Mouse (Mus musculus) liver, postnatal 0 days (tissue): ENCODE data around the gene Brca2. TPM values are rescaled to one million over a fixed set of nuclear protein-coding genes. Genes with fewer than 3 reads are reported as not detected.

ENCODE experiments used
- ATAC-seq: fragments of 200-750 bp; cut with Nextera tagmentation; 2 replicates; pipeline ENCODE4 v1.8.0; 2017; ENCODE audit warnings: mild to moderate bottlenecking, moderate library complexity
- DNase-seq: peaks from one replicate; pipeline ENCODE4 v3.0.0-alpha.2; 2016
- H3K27ac ChIP-seq: fragments of 300-500 bp; sonication (generic); 2 replicates; pipeline ENCODE4 v1.5.1; 2014; ENCODE audit warnings: antibody characterized with exemption, moderate library complexity, mild to moderate bottlenecking, low read depth
- H3K27me3 ChIP-seq: fragments of 300-500 bp; sonication (generic); 2 replicates; pipeline ENCODE4 v1.6.1; 2014; ENCODE audit warnings: low read length, control low read depth, mixed read lengths; ENCODE audit not compliant: insufficient read depth
- H3K36me3 ChIP-seq: fragments of 300-500 bp; sonication (generic); replicated peaks from 2 replicates; pipeline ENCODE4 v1.6.1; 2014; ENCODE audit warnings: mild to moderate bottlenecking, control low read depth, low read length, moderate library complexity, mixed read lengths; ENCODE audit not compliant: insufficient read depth
- H3K4me1 ChIP-seq: fragments of 300-500 bp; sonication (generic); 2 replicates; pipeline ENCODE4 v1.6.1; 2014; ENCODE audit warnings: antibody characterized with exemption, mild to moderate bottlenecking, control low read depth; ENCODE audit not compliant: insufficient read depth
- H3K4me2 ChIP-seq: fragments of 300-500 bp; sonication (generic); 2 replicates; pipeline ENCODE4 v1.6.1; 2014; ENCODE audit warnings: low read depth, mild to moderate bottlenecking, low read length, moderate library complexity, mixed read lengths
- H3K4me3 ChIP-seq: fragments of 300-500 bp; sonication (generic); 2 replicates; pipeline ENCODE4 v1.5.1; 2014; ENCODE audit warnings: low read depth, low read length
- H3K9ac ChIP-seq: fragments of 300-500 bp; sonication (generic); replicated peaks from 2 replicates; pipeline ENCODE4 v1.6.1; 2014; ENCODE audit warnings: mild to moderate bottlenecking, moderate library complexity
- H3K9me3 ChIP-seq: fragments of 300-500 bp; sonication (generic); 2 replicates; pipeline ENCODE4 v1.6.1; 2016; ENCODE audit warnings: mild to moderate bottlenecking, control low read depth, low read length, mixed read lengths
- CTCF ChIP-seq: sonication (generic); IDR thresholded peaks from 2 replicates; pipeline ENCODE4 v1.5.1; 2016; ENCODE audit warnings: antibody characterized with exemption, low read depth
- EP300 ChIP-seq: IDR thresholded peaks from 2 replicates; pipeline ENCODE4 v1.6.1; 2016; ENCODE audit warnings: antibody characterized with exemption, low read depth, mild to moderate bottlenecking
- WGBS: fragments of 180-500 bp; shearing (Covaris S2); extraction: QIAGEN DNeasy Blood & Tissue Kit; methylation state at CpG from one replicate; pipeline ENCODE4 v1.1.7; 2014; ENCODE audit not compliant: insufficient replicate concordance; 5-methylcytosine and 5-hydroxymethylcytosine counted together
- polyA plus RNA-seq: library from polyadenylated mRNA; unstranded; fragments of >200 nt; fragmentation: Nextera tagmentation; extraction: Ambion mirVana; gene quantifications from 2 replicates; pipeline ENCODE4 v1.2.1, GENCODE M21; 2015

Gene Brca2
- polyA plus RNA-seq, 1 experiment from 2014 or later = 12.6 TPM

- TF ChIP-seq EP300 (no peak), CTCF (no peak)
- Histone ChIP-seq H3K36me3 (peaks cover 42% of the 10 kb centered on the region), H3K4me1 (peaks cover 5% of the 10 kb centered on the region; the same call in 1 of the 2 replicates), H3K27me3 (no peaks in the 10 kb centered on the region), H3K4me3 (no peak overlapping the region), H3K27ac (no peak overlapping the region), H3K9ac (no peak overlapping the region), H3K9me3 (no peaks in the 10 kb centered on the region), H3K4me2 (no peak overlapping the region)
- no peak for DNase-seq
- no peak for ATAC-seq
These were observed 38.9 kb downstream of the Brca2 start for GRCm38 (mm10) chr5:150561376-150561775.

GRCm38 (mm10) chr5:150561783-150562182, 39.4 kb downstream of the Brca2 start:
- no peak for TF ChIP-seq CTCF
- no peak for TF ChIP-seq EP300
- DNase-seq (peak; percentile 4), ATAC-seq (no peak)
- no peak overlapping the region for H3K9ac ChIP-seq
- H3K4me2 ChIP-seq = no peak overlapping the region
- H3K4me1 ChIP-seq = peaks cover 5% of the 10 kb centered on the region; the same call in 1 of the 2 replicates
- no peak overlapping the region for H3K4me3 ChIP-seq
- no peaks in the 10 kb centered on the region for H3K27me3 ChIP-seq
- peaks cover 44% of the 10 kb centered on the region for H3K36me3 ChIP-seq
- 84% methylated on average over 5 of the region's 5 CpGs for WGBS
- no peaks in the 10 kb centered on the region for H3K9me3 ChIP-seq
- no peak overlapping the region for H3K27ac ChIP-seq

DNA sequence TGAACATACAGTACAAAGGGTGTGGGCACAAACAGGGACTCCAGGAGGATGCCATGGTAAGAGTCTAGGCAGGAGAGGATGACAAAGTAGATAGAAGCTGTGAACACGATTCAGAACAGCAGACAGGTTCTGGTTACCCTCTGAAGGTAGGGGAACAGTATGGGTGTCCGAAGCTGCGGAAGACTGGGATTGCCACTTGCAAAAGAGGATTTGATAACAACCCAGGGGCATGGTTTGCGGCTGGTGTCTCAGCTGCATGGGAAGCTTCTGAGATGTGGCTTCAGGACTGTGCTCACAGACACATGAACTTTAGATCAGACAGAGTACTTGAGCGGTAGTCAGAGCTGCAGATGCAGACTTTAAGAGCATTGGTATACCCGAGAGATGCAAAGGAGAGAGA, 42.0 kb downstream of the Brca2 start:
- Histone ChIP-seq H3K4me2 (no peak overlapping the region), H3K4me3 (no peak overlapping the region), H3K9ac (no peak overlapping the region), H3K27ac (no peak overlapping the region), H3K4me1 (peaks cover 5% of the 10 kb centered on the region; the same call in 1 of the 2 replicates), H3K9me3 (no peaks in the 10 kb centered on the region), H3K27me3 (no peaks in the 10 kb centered on the region), H3K36me3 (peaks cover 50% of the 10 kb centered on the region)
- TF ChIP-seq EP300 (no peak), CTCF (no peak)
- peak; percentile 4 for DNase-seq
- WGBS = 89% methylated on average over 6 of the region's 6 CpGs
- no peak for ATAC-seq

DNA sequence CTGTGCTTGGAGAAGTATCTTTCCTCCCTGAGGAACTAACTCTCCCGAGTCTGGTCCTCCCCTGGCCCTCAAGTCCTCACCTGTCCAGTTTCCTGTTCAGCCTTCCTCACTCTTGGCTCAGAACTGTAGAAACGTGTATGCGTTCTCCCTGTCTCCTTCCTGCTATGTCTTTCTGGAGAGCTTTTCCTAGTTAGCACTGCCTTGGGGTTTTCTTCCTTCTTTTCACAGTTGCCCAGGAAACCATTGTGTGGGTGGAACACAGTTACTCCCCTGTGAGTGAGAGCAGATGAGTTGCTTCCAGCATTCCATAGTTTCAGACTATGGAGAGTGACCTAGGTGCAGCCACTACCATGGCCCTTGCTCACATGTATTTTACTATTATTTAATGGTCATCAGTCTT, 43.8 kb downstream of the Brca2 start:
- Histone ChIP-seq H3K4me2 (no peak overlapping the region), H3K9ac (no peak overlapping the region), H3K9me3 (no peaks in the 10 kb centered on the region), H3K4me3 (no peak overlapping the region), H3K27me3 (no peaks in the 10 kb centered on the region), H3K27ac (no peak overlapping the region), H3K36me3 (peaks cover 43% of the 10 kb centered on the region), H3K4me1 (peaks cover 5% of the 10 kb centered on the region; the same call in 1 of the 2 replicates)
- TF ChIP-seq EP300 (no peak), CTCF (no peak)
- DNase-seq (no peak), ATAC-seq (no peak)
- WGBS = 69% methylated on average over 3 of the region's 3 CpGs

- Histone ChIP-seq H3K4me1 (peaks cover 5% of the 10 kb centered on the region; the same call in 1 of the 2 replicates), H3K9ac (no peak overlapping the region), H3K4me2 (no peak overlapping the region), H3K36me3 (peaks cover 45% of the 10 kb centered on the region), H3K4me3 (no peak overlapping the region), H3K27me3 (no peaks in the 10 kb centered on the region), H3K9me3 (no peaks in the 10 kb centered on the region), H3K27ac (no peak overlapping the region)
- DNase-seq (no peak), ATAC-seq (no peak)
- 92% methylated on average over 5 of the region's 5 CpGs for WGBS
- no peak for TF ChIP-seq CTCF
- TF ChIP-seq EP300 = no peak
These were observed 44.5 kb downstream of the Brca2 start for GRCm38 (mm10) chr5:150566971-150567370.

DNA sequence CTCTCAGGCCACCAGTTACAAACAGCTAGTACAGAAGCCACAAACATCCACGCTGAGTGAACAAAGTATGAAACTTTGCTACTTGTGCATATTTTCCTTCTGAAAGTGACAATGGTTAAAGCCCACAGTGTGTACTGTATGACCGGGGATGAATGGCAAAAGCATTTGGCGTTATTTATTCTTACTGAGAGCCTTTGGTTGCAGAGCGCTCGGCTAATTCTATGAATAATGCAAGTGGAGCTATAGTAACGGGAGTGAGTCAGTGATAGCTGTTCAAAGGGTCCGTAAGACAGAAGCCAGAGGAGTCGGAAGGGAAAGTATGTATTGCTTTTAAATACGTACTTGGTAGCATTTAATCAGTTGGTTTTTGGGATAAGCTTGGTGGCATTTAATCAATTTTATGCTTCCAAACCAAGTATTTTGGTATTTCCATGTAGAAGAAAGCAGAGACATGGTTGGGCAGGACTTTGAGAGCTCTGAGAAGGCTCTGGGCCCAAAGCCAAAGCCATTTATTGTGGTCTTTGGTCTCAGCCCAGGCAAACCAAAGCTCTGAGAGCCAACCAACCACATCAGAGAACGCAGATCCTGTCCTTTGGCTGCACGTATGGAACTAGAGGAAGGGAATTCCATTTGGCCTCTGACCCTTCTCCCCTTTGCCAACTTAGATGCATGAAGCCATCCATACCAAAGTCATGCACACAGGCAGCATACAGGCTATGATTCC, 48.2 kb downstream of the Brca2 start:
- TF ChIP-seq EP300 (no peak), CTCF (no peak)
- Histone ChIP-seq H3K9me3 (no peaks in the 10 kb centered on the region), H3K27me3 (no peaks in the 10 kb centered on the region), H3K4me1 (peaks cover 4% of the 10 kb centered on the region; the same call in 1 of the 2 replicates), H3K27ac (no peak overlapping the region), H3K36me3 (peaks cover 50% of the 10 kb centered on the region), H3K4me3 (no peak overlapping the region), H3K4me2 (no peak overlapping the region), H3K9ac (no peak overlapping the region)
- 87% methylated on average over 11 of the region's 11 CpGs for WGBS
- ATAC-seq = no peak
- no peak for DNase-seq

DNA sequence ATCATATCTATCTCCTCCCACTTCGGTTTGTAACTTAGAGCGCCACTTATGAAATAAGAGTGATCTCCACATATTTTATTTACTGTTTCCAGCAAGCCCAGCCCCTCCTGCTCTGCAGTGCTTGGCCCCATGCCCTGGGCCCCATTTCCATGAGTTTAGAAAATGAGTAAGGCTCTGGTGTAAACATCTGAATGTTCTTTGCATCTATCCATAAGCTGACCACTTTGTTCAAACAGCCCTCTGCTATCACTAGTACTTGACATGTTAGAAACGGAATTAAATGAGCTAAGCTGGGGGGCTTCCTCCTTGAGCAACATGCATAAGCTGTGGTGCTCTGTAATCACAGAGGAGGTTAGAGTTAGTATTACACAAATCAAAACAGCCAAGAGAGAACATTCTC, 52.0 kb downstream of the Brca2 start:
- 86% methylated on average over 3 of the region's 3 CpGs for WGBS
- Histone ChIP-seq H3K9me3 (no peaks in the 10 kb centered on the region), H3K4me2 (no peak overlapping the region), H3K36me3 (peaks cover 25% of the 10 kb centered on the region), H3K4me1 (peaks cover 25% of the 10 kb centered on the region), H3K27me3 (no peaks in the 10 kb centered on the region), H3K9ac (no peak overlapping the region), H3K4me3 (no peak overlapping the region), H3K27ac (no peak overlapping the region)
- ATAC-seq (no peak), DNase-seq (no peak)
- TF ChIP-seq EP300 (no peak), CTCF (no peak)
